Mouse (Mus musculus) C2C12 (cell line): ENCODE results near the gene Prkg1. TPM values are rescaled to one million over a fixed set of nuclear protein-coding genes. Genes with fewer than 3 reads are reported as not detected.

Source experiments
- H3K27me3 ChIP-seq: one replicate; pipeline ENCODE4 v1.6.1; 2011; ENCODE audit not compliant: control insufficient read depth, insufficient read depth, insufficient read length
- H3K36me3 ChIP-seq: one replicate; pipeline ENCODE4 v1.6.1; 2011; ENCODE audit not compliant: control insufficient read depth, insufficient read depth
- H3K4me3 ChIP-seq: one replicate; pipeline ENCODE4 v1.5.1; 2011; ENCODE audit warnings: mild to moderate bottlenecking, control low read depth; ENCODE audit not compliant: poor library complexity, insufficient read depth, severe bottlenecking
- H3K79me2 ChIP-seq: one replicate; pipeline ENCODE4 v1.6.1; 2011; ENCODE audit not compliant: control insufficient read depth, insufficient read depth
- H3K79me3 ChIP-seq: one replicate; pipeline ENCODE4 v1.6.1; 2011; ENCODE audit warnings: low read depth, control low read depth
- H3ac ChIP-seq: one replicate; pipeline ENCODE3; 2011; ENCODE audit warnings: low read depth; ENCODE audit not compliant: control insufficient read depth, insufficient read length
- CEBPB ChIP-seq: IDR thresholded peaks from one replicate; pipeline ENCODE4 v1.6.1; 2011; ENCODE audit warnings: low read depth, mild to moderate bottlenecking, control low read depth, moderate library complexity
- CTCF ChIP-seq: IDR thresholded peaks from one replicate; pipeline ENCODE4 v1.5.1; 2011; ENCODE audit not compliant: control insufficient read depth, insufficient read depth, insufficient read length
- FOSL1 ChIP-seq: IDR thresholded peaks from one replicate; pipeline ENCODE4 v1.8.0; 2011; ENCODE audit warnings: mild to moderate bottlenecking, low read length; ENCODE audit not compliant: poor library complexity, insufficient read depth, severe bottlenecking
- MAX ChIP-seq: IDR thresholded peaks from one replicate; pipeline ENCODE4 v1.6.1; 2011; ENCODE audit warnings: mild to moderate bottlenecking, control low read depth
- MYOD1 ChIP-seq: IDR thresholded peaks from one replicate; pipeline ENCODE4 v1.6.1; 2011; ENCODE audit warnings: low read depth; ENCODE audit not compliant: control insufficient read depth, insufficient read length
- MYOG ChIP-seq: IDR thresholded peaks from one replicate; pipeline ENCODE4 v1.6.1; 2011; ENCODE audit not compliant: control insufficient read depth, insufficient read length; ENCODE audit errors: extremely low read depth
- USF1 ChIP-seq: IDR thresholded peaks from one replicate; pipeline ENCODE4 v1.6.1; 2011; ENCODE audit warnings: low read depth, mild to moderate bottlenecking, control low read depth, moderate library complexity
- polyA plus RNA-seq: library from polyadenylated mRNA; unstranded; fragments of >200 nt; fragmentation: generic; extraction: Trizol; gene quantifications from one replicate; pipeline ENCODE4 v1.2.1, GENCODE M21; 2012; ENCODE audit warnings: missing spikeins

Prkg1 gene
- polyA plus RNA-seq, 1 experiment: 0.47 TPM

- Histone ChIP-seq H3K79me2 (no peaks in the 10 kb centered on the region), H3K36me3 (no peaks in the 10 kb centered on the region)
- peak; percentile 88 for TF ChIP-seq MYOD1
- no peak for TF ChIP-seq CEBPB
- TF ChIP-seq FOSL1: peak; percentile 47
- no peak for TF ChIP-seq MAX
Measured at GRCm38 (mm10) chr19:31385353-31385752, 379.5 kb downstream of the Prkg1 start.

GRCm38 (mm10) chr19:31383881-31384280, 381.0 kb downstream of the Prkg1 start:
- no peaks in the 10 kb centered on the region for H3K79me2 ChIP-seq
- no peak overlapping the region for H3ac ChIP-seq
- no peaks in the 10 kb centered on the region for H3K36me3 ChIP-seq
- H3K27me3 ChIP-seq: no peaks in the 10 kb centered on the region
- H3K79me3 ChIP-seq: no peaks in the 10 kb centered on the region
- H3K4me3 ChIP-seq: no peak overlapping the region
- TF ChIP-seq USF1 (no peak), MYOG (no peak)

More at GRCm38 (mm10) chr19:31385353-31385752, 379.5 kb downstream of the Prkg1 start:
- H3ac ChIP-seq: no peak overlapping the region
- H3K79me3 ChIP-seq: no peaks in the 10 kb centered on the region
- H3K4me3 ChIP-seq: no peak overlapping the region
- H3K27me3 ChIP-seq: no peaks in the 10 kb centered on the region

GRCm38 (mm10) chr19:31370106-31370505, 394.7 kb downstream of the Prkg1 start:
- Histone ChIP-seq H3K36me3 (no peaks in the 10 kb centered on the region), H3K4me3 (no peak overlapping the region), H3ac (no peak overlapping the region), H3K79me2 (no peaks in the 10 kb centered on the region), H3K79me3 (no peaks in the 10 kb centered on the region), H3K27me3 (no peaks in the 10 kb centered on the region)
- no peak for TF ChIP-seq FOSL1
- TF ChIP-seq MYOD1: no peak
- TF ChIP-seq CEBPB: no peak
- no peak for TF ChIP-seq MAX
- no peak for TF ChIP-seq USF1
- TF ChIP-seq MYOG: no peak
- no peak for TF ChIP-seq CTCF

GRCm38 (mm10) chr19:31369116-31369515, 395.7 kb downstream of the Prkg1 start:
- no peaks in the 10 kb centered on the region for H3K36me3 ChIP-seq
- no peak overlapping the region for H3K4me3 ChIP-seq
- H3K79me3 ChIP-seq: no peaks in the 10 kb centered on the region
- no peak for TF ChIP-seq USF1
- no peak for TF ChIP-seq CTCF
- TF ChIP-seq FOSL1: no peak
- no peak for TF ChIP-seq CEBPB
- TF ChIP-seq MYOD1: no peak
- TF ChIP-seq MAX: no peak
- no peak for TF ChIP-seq MYOG
- no peak overlapping the region for H3ac ChIP-seq
- no peaks in the 10 kb centered on the region for H3K79me2 ChIP-seq
- no peaks in the 10 kb centered on the region for H3K27me3 ChIP-seq

- no peak overlapping the region for H3ac ChIP-seq
- TF ChIP-seq MYOG (no peak), CEBPB (no peak), CTCF (no peak), USF1 (no peak), FOSL1 (no peak), MYOD1 (no peak), MAX (no peak)
- H3K79me3 ChIP-seq: no peaks in the 10 kb centered on the region
- no peaks in the 10 kb centered on the region for H3K36me3 ChIP-seq
- H3K79me2 ChIP-seq: no peaks in the 10 kb centered on the region
- no peaks in the 10 kb centered on the region for H3K27me3 ChIP-seq
- H3K4me3 ChIP-seq: no peak overlapping the region
Measured at GRCm38 (mm10) chr19:31362051-31362450, 402.8 kb downstream of the Prkg1 start.

- Histone ChIP-seq H3K4me3 (no peak overlapping the region), H3ac (no peak overlapping the region), H3K79me2 (no peaks in the 10 kb centered on the region), H3K79me3 (no peaks in the 10 kb centered on the region), H3K36me3 (no peaks in the 10 kb centered on the region), H3K27me3 (no peaks in the 10 kb centered on the region)
- no peak for TF ChIP-seq USF1
Measured at GRCm38 (mm10) chr19:31361575-31361974, 403.3 kb downstream of the Prkg1 start.

GRCm38 (mm10) chr19:31361161-31361560, 403.7 kb downstream of the Prkg1 start:
- H3K4me3 ChIP-seq: no peak overlapping the region
- H3K36me3 ChIP-seq: no peaks in the 10 kb centered on the region
- H3K79me2 ChIP-seq: no peaks in the 10 kb centered on the region
- no peaks in the 10 kb centered on the region for H3K27me3 ChIP-seq
- H3K79me3 ChIP-seq: no peaks in the 10 kb centered on the region
- no peak for TF ChIP-seq FOSL1
- TF ChIP-seq MYOG: no peak
- TF ChIP-seq USF1: no peak
- TF ChIP-seq MAX: no peak
- TF ChIP-seq CEBPB: no peak
- no peak for TF ChIP-seq MYOD1
- no peak for TF ChIP-seq CTCF
- H3ac ChIP-seq: no peak overlapping the region
